Mouse (Mus musculus): ENCODE measurements around the gene Ddr2.

DNA sequence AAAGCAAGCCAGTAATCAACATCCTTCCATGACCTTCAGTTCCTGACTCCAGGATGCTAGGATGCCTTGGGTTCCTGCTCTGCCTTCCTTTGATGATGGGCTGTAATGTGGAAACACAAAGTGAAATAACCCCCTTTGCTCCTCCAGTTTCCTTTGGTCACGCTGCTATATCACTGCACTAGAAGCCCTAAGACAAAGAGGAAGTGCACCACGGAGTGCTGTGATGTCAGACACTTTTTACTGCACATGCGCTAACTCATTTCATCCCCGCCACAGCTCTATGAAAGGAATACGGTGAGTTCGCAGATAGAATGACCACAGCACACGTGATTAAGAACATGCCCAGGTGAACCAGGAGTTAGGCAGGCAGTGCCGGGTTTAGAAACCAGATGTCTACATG, 36.8 kb downstream of the Ddr2 start:
- no peak for TF ChIP-seq CTCF (IDR thresholded peaks at IDR 0.05; ENCODE audit: control insufficient read depth, insufficient read depth, insufficient read length)
- no peak for TF ChIP-seq MYOD1 (IDR thresholded peaks at IDR 0.05; ENCODE audit: control insufficient read depth, insufficient read length, low read depth)
- TF ChIP-seq MAX (IDR thresholded peaks at IDR 0.05), result no peak
- TF ChIP-seq CEBPB (IDR thresholded peaks at IDR 0.05; ENCODE audit: low read depth), result no peak
- TF ChIP-seq FOSL1 (IDR thresholded peaks at IDR 0.05; ENCODE audit: insufficient read depth, low read length, poor library complexity, severe bottlenecking), result no peak
- no peak for TF ChIP-seq MYOG (IDR thresholded peaks at IDR 0.05; ENCODE audit: control insufficient read depth, extremely low read depth, insufficient read length)
- no peak for TF ChIP-seq USF1 (IDR thresholded peaks at IDR 0.05; ENCODE audit: low read depth)
